Mouse (Mus musculus): ENCODE measurements around the gene Ugt1a6b. TPM values are rescaled to one million over a fixed set of nuclear protein-coding genes. Genes with fewer than 3 reads are reported as not detected.

Gene Ugt1a6b
- total RNA-seq, 2 experiments from 2014 or later = 0.17 to 0.46 TPM

DNA sequence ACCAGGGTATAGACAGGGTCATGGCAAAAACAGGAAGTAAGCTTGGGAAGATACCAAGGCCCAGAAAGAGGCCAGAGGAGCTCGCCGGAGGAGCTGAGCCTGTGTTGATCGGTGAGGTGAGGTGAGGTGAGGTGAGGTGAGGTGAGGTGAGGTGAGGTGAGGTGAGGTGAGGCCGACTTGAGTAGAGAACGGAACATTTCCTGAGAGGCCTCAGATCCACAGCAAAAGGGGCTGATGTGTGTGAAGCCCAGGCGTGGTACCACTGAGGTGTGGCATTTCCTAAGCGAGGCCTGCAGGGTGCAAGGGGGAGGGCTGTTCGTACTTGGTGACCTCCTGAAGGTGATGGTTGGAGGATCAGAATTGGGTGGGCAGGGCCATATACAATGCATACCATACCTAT is 150.1 kb downstream of the Ugt1a6b start:
- intact Hi-C loops (cut with DNase I) = no loop called here
- no peak for DNase-seq
- H3K4me3 ChIP-seq = no peak overlapping the region
- no peak overlapping the region for H3K27ac ChIP-seq
- no peak for TF ChIP-seq CTCF (IDR thresholded peaks at IDR 0.05)

- no peak overlapping the region for H3K27ac ChIP-seq
These were observed 150.5 kb downstream of the Ugt1a6b start for GRCm38 (mm10) chr1:88253540-88253939.

DNA sequence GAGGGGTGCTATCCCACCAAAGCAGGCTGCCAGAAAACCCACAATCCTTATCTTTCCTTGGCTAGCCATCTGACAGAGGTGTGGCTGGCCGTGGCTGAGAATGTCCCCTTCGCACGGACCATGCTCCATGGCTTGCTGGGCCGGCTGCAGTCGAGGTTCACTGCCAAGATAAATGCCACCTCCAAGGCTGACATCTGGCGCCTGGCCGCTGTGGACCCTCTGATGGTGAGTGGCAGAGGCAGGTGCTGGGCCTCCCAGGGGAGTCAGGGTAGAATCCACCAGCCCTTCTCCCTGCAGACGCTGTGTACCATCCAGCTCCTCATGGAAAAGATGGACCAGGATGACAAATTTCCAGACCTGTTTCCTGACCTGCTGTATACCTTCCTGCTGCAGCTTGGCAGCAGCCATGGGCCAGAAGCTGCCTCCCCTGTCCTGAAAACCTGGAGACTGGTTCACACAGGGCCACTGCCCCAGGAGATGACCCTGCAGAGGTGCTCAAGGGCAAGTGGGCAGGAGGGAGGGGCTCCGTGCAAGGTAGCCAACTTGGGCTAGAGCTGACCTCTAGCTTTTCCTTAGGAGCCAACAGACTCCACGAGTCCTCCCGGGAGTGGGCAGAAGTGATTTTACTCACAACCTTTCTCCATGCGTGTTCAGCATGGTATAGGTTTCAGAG is 151.9 kb downstream of the Ugt1a6b start:
- TF ChIP-seq CTCF (IDR thresholded peaks at IDR 0.05) = no peak
- DNase-seq = no peak
- intact Hi-C loops (cut with DNase I) = no loop called here

More at GRCm38 (mm10) chr1:88253540-88253939, 150.5 kb downstream of the Ugt1a6b start:
- no peak for TF ChIP-seq CTCF (IDR thresholded peaks at IDR 0.05)
- intact Hi-C loops (cut with DNase I) = no loop called here
- DNase-seq = no peak
- H3K4me3 ChIP-seq = no peak overlapping the region

GRCm38 (mm10) chr1:88255466-88255857 is 152.4 kb downstream of the Ugt1a6b start:
- no peak for DNase-seq
- H3K4me3 ChIP-seq = no peak overlapping the region
- intact Hi-C loops (cut with DNase I) = no loop called here
- H3K27ac ChIP-seq = no peak overlapping the region
- no peak for TF ChIP-seq CTCF (IDR thresholded peaks at IDR 0.05)

More for the DNA sequence above, 151.9 kb downstream of the Ugt1a6b start:
- H3K4me3 ChIP-seq = no peak overlapping the region
- H3K27ac ChIP-seq = no peak overlapping the region

- TF ChIP-seq CTCF (IDR thresholded peaks at IDR 0.05) = no peak
- Histone ChIP-seq H3K4me3 (no peak overlapping the region), H3K27ac (no peak overlapping the region)
- DNase-seq = peak; percentile 41
- intact Hi-C loops (cut with DNase I) = no loop called here
These were observed 153.1 kb downstream of the Ugt1a6b start for GRCm38 (mm10) chr1:88255989-88256754.

DNA sequence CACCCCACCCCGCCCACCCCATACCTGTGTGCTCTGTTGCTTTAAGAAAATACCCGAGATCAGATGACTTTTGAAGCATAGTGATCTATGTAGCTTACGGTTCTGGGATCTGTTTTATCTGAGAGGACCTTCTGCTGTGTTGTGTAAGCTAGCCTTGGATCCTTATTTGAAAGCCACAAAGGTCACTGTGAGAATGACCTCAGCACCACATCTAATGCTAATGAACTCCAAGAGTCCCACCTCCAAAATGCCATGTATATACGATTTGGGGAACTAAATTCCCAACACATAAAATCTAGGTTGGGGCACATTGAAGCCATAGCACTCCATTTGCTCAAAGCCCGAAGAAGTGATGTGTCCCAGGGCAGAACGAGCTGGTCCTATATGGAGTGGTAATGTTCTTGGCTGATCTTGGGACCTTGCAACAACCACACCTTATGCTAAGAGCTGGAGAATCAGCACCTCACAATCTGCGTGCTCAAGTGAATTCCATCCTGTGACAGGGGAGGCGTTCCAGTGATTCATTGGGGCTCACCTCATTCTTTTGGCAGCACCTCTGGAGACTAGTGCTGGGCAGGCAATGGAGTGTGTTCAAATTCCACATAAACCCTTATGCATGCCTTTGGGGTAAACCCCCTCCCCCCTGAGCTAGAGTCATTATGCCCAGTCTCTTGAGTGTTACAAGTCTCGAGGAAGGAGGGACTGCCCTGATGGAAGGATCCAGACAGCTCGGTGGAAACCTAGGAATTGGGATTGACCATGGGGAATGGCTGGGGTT is 154.0 kb downstream of the Ugt1a6b start:
- intact Hi-C loops (cut with DNase I) = no loop called here
- TF ChIP-seq CTCF (IDR thresholded peaks at IDR 0.05) = no peak
- no peak overlapping the region for H3K4me3 ChIP-seq
- no peak for DNase-seq
- H3K27ac ChIP-seq = no peak overlapping the region

GRCm38 (mm10) chr1:88257681-88258080 is 154.6 kb downstream of the Ugt1a6b start:
- Histone ChIP-seq H3K4me3 (no peak overlapping the region), H3K27ac (no peak overlapping the region)
- intact Hi-C loops (cut with DNase I) = no loop called here
- DNase-seq = no peak
- no peak for TF ChIP-seq CTCF (IDR thresholded peaks at IDR 0.05)

- no peak overlapping the region for H3K27ac ChIP-seq
- intact Hi-C loops (cut with DNase I) = no loop called here
- no peak overlapping the region for H3K4me3 ChIP-seq
- TF ChIP-seq CTCF (IDR thresholded peaks at IDR 0.05) = no peak
- no peak for DNase-seq
These were observed 155.3 kb downstream of the Ugt1a6b start for GRCm38 (mm10) chr1:88258361-88258760.

- intact Hi-C loops (cut with DNase I) = no loop called here
- no peak for DNase-seq
- H3K27ac ChIP-seq = no peak overlapping the region
- H3K4me3 ChIP-seq = no peak overlapping the region
- TF ChIP-seq CTCF (IDR thresholded peaks at IDR 0.05) = no peak
These were observed 156.0 kb downstream of the Ugt1a6b start for GRCm38 (mm10) chr1:88258881-88259642.

GRCm38 (mm10) chr1:88259643-88260024 is 156.6 kb downstream of the Ugt1a6b start:
- no peak for TF ChIP-seq CTCF (IDR thresholded peaks at IDR 0.05)
- Histone ChIP-seq H3K27ac (no peak overlapping the region), H3K4me3 (no peak overlapping the region)
- intact Hi-C loops (cut with DNase I) = no loop called here
- DNase-seq = no peak

DNA sequence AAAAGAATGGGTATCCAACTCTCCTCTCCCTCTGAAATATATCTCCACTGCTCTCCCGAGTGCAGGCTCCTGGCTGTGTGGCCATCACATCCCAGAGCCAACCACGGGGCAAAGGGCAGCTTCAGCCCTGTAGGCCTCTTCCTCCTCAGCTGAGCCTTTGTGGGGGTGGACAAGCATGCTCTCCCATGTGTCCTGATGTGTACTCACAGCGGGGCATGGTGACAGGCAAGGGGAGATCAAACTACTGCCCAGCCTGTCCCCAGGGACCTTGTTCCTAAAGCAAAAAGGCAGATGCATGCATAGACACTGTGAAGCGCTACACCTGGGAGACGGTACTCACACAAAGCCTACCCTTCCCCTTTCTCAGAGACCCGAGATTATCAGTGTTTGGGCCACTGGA is 157.1 kb downstream of the Ugt1a6b start:
- intact Hi-C loops (cut with DNase I) = no loop called here
- no peak for TF ChIP-seq CTCF (IDR thresholded peaks at IDR 0.05)
- Histone ChIP-seq H3K4me3 (no peak overlapping the region), H3K27ac (no peak overlapping the region)
- DNase-seq = no peak

GRCm38 (mm10) chr1:88260604-88261377 is 157.7 kb downstream of the Ugt1a6b start:
- intact Hi-C loops (cut with DNase I) = no loop called here
- no peak overlapping the region for H3K4me3 ChIP-seq
- no peak for TF ChIP-seq CTCF (IDR thresholded peaks at IDR 0.05)
- no peak overlapping the region for H3K27ac ChIP-seq
- no peak for DNase-seq
